Mouse (Mus musculus) regulatory T cell (primary cell): ENCODE measurements around the gene Kdr.

Source experiments
- in situ Hi-C: fragments of 300-600 bp; cut with MboI, MseI; formaldehyde crosslinking; loops from one replicate; pipeline ENCODE4 v1.15.1; 2025; ENCODE audit warnings: high pct_unique_total_duplicates

The Kdr gene

DNA sequence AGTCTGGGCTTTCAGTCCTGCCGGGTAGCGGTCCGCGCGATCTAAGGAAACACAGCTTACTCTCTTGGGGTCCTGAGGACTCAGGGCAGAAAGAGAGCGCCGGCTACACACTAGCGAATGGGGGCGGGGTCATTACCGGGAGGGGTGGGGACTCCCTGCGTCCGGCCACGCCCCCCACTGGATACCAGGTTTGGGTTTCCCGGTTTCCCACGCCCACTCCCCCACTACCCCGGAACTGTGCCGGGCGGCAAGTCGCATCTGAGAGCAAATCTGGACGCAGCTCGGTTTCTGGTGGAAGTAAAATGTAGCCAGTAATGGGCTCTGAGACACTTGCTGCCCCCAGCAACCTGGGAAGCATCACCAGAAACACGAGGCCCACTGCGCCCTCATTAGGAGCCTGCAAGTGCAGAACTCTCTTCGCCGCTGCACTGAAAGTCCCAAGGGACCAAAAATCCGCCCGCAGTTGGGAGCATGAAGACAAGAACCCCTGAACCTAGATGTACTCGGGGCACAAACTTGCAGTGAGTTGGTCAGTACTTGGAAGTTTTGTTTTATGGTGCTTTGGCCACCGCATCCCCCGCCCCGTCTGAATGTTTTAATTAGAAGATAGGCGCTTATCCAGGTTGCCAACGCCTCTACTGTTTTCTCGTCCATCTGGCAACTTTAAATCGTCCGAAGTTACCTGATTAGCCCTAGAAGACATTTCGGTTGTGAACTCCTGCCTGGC, at the start of gene Kdr:
Gene Kdr, minus strand, starts transcription at position 85 of the 727 bp plus-strand sequence.
- in situ Hi-C loops = no loop called here

DNA sequence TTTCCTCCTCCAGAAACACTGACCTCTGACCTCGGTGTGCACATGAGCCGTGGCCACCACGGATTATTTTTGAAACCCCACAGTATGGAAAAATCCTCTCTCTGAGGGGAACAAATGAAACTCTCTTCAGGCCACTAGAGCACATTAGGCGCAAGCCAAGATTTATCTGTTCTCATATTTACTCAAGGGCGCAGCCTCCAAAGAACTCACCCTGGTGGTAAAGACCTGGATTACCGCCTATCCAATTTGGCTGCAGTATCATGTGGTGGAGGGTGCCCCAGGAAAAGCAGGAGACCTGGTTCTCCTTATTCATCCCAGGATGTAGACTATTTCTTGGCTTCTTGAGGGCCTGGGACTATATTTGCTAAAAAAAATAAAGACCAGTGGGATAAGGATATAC, 48.5 kb upstream of the Kdr start:
- in situ Hi-C loops = no loop called here

DNA sequence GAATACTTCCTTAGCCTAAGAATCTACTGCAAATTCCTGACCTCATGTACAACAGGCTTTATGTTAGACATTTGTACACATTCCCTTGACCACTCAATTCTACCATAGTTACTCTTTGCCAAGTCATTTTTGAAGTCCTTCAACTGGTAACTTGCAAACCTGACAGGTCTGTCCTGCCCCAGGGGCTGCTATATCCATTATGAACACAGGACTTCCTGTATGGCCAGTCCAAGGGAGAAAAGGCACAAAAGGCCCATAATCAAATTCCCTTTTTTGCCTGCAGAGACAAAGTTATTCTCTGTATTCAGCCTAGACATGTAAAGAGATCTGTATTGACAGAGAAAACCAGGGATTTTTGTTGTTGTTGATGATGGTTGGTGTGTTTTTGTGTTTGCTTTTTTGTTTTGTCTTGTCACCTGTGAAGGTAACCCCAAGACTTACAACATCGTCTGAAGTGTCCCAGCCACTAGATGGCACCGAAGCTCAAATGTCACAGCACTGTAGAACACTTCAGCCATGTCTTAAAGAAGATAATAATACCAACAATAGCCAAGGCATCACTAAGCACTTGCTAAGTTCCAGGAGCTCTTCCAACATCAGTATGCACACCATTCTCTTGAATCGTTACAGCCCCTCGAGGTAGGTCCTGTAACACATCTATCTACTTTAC, 47.9 kb upstream of the Kdr start:
- in situ Hi-C loops = no loop called here

DNA sequence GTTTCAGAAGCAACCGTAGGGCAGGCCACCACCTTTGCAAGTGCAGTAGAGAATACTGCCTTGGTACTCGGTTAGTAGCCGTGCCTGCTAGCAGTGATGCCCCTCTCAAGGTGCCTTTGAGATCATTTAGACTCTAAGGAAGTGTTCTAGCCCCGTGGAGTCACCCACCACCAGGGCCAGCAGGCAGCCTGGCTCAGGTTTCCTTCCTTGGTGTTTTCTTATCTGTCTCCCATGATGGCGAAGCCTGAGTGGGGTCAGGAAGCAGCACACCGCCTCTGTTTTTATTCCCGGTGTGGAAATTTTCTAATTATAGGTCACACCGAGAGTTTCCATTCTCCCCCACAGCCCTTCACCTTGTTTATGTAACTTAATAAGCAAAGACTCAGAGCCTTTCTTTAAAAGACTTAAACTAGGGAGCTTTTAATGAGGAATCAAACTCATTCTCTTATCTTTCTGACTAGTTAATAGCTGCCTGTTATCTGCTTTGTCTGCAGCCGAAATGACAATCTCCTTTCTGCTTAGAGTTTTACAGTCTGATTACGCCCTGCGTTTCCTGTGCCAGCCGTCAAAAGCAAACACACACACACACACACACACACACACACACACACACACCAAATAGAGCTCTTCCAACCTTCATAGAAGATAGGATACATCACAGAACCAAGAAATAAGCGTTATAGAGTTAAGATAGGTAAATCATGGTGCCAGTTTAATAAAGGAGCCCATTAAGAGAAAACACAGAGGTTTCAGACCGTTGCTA, 44.9 kb upstream of the Kdr start:
- in situ Hi-C loops = no loop called here

DNA sequence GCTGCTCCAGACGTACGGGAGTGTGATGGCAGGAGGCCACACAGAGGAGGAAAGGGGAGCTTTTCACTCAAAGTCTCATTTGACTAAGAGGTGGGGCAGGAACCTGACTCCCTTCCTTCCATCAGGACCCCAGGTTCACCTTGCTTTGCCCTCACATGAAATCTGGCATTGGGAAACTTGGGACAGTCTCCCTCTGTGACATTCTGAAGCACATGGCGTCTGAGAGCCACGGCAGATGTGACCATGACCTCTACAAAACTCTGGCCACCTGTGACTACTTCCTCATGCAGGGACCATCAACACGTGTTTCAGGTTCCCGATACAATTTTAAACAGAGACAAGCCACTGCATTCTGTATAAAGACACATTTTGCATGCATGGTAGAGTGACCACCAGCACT, 44.2 kb upstream of the Kdr start:
- in situ Hi-C loops = no loop called here

DNA sequence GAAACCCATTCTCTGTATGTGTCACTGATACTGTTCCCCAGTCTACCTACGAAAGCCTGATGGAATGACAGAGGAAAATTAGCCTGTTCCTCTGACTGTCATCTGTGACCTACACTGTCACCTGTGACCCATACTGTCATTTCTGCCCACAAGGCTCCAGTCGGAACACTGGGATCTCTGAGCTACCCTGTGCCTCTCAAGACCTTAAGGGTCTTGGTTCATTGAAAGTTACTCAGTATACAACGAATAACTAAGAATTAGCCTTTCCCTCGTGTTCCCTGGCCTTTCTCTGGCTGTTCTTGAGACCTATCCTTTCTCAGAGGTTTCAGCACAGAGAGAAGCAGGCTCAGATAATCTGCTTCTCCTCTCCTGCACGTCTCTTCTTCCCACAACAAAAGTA, 40.1 kb upstream of the Kdr start:
- in situ Hi-C loops = no loop called here

DNA sequence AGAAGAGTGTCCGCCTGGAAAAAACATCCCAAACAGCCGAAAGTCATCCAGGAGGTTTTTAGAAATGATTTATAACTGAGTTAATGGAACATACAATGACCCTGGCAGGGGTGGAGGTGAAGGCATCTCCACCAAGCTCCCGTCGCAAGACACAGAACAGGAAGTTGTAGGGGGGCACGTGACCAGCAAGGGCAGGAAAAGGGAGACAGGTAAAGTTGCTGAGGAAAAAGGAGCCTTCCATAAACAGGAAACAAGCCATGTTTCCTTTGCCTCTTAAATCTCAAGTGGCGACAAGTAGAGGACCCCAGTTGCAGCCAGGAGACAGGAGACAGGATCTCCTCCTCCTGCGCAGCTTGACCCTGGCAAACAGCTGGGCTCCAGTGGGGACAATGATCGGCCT, 37.8 kb upstream of the Kdr start:
- in situ Hi-C loops = no loop called here

DNA sequence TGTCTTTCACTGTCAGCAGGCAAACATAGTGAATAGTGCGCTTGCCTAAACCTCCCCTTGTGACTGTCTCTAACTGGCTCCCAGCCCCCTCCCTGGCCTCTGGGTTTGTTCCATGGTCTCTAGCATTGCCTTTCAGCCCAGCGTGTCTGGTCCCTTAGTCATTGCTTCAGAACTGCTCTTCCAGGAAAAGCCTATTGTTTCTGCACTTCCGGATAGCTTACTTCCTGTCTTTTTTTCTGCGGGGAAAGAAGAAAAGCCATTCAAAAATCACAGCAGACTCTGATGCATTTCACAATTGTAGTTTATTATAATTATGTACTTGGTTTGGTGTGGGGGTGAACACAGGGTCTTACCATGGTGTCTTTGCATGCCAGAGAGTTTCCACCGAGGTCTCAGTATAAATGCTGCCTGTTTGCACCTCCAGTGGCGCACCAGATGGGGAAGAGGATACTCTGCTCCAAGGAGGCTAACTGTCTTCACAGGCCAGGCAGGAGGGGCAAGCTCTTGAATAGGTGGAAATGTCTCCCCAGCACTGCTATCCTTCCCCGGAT, 35.7 kb upstream of the Kdr start:
- in situ Hi-C loops = loop anchor here (5.0 kb wide), 1 partner anchor 103 kb away; no protein-coding TSS in a partner anchor

DNA sequence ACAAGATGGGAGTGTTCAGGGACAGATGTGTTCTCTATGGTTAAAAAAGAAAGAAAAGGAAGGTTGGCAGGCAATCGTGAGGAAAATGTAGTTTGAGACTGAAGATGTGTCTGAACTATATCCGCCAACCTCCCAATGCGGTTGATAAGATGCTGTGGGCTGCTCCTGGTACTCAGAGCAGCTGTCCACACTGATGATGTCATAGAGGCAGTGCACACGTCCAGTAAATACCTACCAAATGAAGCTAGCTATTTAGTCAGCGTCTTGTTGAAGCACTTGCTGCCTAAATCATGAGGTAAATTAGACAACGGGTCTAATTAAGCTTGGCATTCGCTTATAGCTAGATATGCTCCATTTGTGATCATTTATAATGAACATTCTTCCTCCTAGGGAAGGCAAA, 28.1 kb upstream of the Kdr start:
- in situ Hi-C loops = no loop called here

DNA sequence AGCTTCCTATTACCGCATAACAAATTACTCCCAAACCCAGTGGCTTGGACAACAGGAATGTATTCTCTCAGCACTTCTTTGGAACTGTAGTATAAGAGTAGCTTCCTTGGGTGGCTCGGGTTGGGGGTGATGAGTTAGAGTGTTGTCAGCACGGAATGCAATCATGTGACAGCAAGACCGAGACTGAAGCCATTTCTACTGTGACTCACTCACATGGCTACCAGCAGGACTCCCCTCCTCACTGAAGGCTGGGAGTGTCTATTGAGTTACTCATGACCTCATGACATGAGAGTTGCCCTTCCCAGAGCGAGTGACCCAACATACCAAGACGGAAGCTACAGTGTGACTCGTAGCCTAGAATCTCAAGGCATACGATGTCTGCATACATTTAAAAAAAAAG, 12.0 kb upstream of the Kdr start:
- in situ Hi-C loops = no loop called here

DNA sequence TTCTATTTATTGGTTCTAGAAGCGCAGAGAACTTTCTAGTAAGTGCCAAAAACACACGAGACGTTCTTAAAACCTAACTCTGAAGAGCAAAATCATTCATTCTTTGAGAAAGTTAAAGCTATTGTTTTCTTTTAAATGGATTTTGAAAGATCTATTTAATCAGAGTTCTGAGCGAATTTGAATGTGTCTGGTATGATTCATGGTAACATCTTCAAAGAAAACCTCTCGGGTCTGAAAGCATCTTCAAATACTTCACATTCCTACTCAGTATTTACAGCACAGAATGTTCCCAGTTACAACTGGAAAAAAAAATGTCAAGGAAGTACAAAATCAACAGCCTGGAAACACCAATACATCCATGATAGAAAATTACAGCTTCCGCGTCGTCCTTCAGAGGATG, 9.3 kb upstream of the Kdr start:
- in situ Hi-C loops = no loop called here

DNA sequence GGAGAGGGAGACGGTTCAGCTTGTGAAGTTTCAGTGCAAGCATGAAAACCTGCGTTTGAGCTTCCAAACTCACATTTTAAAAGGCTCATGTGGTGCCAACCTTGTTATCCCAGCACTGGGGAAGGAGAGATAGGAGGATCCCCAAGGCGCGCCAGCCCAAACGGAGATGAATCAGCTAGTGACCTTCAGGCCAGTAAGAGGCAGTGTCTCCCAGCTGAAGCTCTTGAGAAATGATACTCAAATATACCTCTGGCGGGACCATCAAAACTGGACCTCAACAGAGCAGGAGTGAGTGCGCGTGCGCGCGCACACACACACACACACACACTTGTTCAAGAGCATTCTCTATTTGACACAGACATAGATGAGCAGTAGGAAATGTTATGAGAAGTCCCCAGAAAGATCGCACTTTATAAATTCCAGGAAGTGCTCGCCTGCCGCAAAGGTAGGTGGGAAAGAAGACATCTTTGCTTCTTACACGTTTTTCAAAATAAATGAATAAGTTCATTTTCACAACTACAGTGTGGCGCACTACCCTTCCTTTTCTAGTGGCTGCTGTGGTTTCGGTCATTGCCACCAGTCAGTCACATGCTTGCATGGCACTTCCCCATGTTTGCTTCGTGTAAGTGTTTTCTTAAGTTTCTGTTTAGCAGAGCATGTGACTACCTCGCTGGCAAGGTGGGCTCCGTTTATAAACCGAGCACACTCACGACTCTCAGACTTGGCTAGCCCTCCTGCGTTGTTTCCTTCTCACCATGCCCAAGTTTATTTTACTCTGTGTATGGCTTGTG, 2.5 kb upstream of the Kdr start:
- in situ Hi-C loops = no loop called here

DNA sequence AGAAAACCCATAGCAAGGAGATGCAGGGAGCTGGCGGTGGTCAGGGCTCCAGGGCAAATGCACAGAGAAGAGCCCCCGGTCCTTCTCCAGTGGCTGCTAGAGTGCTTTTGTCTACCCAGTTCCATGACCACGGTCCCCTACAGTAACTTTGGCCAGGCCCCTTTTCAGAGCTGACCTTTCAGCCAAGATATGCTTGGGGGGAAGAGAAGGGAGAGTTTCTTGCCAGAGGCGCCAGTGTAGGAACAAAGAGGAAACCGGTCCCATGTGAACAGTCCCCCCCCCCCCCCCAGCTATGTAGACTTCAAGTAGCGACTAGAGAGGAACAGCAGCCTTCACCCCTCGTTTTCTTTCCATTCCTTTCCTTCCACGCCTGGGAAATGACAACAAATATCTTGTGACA, 850 bp upstream of the Kdr start:
- in situ Hi-C loops = no loop called here

DNA sequence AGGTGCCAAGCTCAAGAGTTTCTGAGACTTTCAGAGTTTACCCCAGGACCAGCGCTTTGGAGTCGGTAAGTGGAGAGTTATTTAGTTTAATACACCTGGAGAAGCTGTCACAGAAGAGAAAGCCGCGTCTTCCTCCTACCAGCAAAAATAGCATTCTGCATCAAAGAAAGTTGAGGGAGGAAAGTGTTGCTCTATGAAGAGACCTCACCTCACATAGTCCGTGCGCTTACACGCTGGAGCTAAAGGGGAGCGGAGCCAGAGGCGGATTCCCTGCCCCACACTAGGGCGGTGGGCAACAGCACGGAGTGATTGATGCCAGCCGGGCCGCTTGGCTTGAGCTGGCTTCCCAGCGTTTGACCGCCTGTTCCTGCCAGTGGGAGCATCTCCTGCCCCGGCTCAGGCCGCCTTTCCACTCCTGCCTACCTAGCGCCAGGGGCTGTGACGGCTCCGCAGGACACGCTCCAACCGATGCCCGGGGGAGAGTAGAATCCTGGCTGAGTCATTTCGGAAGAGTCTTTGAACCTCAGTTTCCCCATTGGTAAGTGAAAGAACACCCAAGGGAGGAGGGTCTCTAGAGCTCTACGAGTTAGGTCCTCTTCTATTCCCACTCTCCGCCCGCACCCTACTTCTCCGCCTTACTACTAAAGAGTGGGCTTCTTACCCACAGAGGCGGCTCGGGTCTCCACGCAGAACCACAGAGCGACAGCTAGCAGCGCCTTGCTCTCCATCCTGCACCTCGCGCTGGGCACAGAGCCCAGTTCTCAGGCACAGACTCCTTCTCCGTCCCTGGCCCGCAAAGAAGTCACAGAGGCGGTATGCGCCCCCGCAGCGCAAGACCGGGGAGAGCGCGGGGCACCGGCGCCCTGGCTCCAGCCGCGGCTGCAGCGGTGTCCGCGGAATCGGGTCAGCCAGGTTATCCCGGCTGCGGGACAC, 551 bp downstream of the Kdr start:
- in situ Hi-C loops = no loop called here

DNA sequence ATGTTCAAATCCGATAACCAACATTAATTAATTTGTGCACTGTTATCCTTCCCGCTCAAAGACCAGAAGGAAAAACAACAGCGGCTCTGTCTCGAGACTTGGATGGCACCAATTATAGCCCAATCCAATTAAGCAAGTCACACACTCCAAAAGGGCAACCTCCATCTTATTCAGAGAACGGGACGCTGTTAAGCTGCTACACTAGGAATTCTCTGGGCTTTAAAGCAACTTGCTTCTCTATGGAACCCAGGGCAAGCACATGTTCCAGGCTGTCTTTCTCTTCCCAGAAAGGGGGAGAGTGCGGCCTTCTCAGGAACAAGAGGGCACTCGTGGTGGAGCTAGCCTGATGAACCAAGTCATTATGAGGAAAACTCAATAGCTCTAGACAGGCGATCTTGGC, 1.6 kb downstream of the Kdr start:
- in situ Hi-C loops = no loop called here

DNA sequence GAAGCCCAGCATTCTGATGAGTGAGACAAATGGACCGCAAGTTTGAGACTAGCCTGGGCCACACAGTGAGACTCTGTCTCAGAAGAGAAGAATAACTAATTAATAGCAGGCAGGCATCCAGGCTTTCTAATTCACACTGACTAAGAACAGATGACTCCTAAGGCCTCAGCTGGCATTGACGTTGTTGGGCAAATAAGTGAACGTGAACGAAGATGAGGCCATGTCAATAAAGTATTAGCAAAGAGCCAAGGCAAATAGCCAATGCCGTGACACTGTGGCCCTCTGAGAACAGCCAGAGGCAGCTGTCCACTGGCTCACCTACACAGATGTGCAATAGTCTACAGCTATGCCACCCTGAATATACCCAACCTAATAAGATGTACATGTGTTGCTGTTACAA, 2.9 kb downstream of the Kdr start:
- in situ Hi-C loops = no loop called here

DNA sequence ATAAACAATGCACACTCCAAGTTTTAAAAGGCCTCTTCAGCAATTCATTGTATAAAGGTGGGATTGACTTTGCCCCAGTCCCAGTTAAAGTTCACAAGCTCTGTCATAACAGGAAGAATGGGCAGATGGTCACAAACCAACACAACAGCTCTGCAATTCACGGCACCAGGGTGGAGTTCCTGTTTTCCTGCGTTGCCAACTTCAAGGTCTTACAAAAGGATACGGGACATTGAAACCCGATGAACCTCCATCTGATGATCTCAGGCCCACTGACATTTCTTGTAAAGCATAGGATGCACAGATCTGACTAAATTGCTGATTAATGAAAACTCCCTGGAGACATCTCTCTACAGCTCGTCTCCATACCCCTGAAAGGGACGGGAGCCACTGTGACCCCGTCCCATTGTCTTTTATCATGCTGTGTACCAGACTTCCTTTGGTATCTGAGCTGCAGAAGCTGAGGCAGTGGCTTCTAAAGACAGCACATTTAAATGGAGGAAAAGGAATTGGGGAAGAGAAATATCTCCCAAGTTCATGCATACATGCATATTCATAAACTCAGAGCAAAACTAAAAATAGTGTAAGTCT, 3.6 kb downstream of the Kdr start:
- in situ Hi-C loops = no loop called here

DNA sequence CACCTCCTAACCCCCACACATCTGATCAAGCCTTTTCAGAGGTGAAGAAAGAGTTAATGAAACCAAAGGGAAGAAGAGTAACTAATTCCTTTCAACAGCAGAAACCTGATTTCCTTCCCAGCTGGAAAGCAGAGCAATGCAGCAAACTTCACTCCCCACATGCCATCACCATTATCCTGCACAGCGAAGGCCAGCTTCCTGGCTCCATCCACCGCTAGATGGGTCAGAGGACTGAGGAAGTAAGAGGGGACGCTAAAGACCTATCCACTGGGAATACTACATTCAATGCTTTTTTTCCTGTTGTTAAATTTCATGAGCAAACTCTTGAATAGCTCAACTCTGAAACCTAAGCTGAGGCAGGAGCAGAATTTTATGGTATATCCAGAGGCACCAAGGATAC, 8.4 kb downstream of the Kdr start:
- in situ Hi-C loops = no loop called here

DNA sequence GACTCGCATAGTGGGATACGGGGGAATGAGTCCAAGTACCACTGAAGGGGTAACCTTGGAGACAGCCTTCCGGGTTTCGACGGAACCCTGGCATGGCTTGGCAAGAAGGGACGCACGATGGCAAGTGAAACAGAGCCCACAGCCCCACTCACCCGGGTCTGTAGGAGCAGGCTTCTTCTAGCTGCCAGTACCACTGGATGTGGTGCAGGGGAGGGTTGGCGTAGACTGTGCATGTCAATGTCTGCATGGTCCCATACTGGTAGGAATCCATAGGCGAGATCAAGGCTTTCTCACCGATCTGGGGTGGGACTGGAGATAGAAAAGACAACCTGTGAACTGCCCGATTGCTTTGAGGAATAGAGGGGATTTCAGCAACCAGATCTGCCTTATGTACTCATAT, 15.7 kb downstream of the Kdr start:
- in situ Hi-C loops = no loop called here

DNA sequence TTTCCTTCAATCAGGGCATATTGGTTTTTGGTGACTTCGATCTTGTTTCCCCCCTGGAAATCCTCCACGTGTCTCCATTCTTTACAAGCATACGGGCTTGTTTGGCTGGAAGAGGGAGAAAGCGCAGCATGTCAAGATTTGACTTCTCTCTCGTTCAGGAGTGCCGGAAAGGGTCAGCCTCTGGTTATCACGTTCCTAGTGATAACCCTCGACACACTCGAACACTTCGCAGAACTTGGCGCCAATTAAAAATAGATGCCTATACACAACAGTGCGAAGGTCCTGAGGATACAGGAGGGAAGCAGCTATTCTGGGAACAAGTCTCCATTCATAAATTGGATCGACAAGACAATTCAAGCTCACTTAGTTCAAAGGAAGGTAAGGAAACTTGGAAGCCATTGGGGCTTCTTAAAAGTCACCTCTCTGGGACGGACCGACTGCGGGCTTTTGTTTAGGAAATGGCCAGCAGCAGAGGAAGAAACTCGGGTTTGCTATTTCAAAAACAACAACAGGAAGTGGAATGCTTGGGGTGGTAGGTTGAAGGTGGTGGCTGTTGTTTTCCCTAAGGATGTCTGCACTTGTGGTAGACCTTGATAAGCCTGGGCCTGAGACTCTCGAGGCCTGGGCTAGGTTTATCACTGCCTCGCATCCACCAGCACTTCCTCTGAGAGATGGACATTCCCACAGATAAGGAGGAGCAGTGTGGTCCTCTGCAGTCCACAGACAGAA, 16.4 kb downstream of the Kdr start:
- in situ Hi-C loops = no loop called here
